Mouse (Mus musculus) retina, postnatal 7 days (tissue): ENCODE measurements at regions not wholly inside any gene's neighbourhood (a gene's known extent, or its start where the extent isn't known, plus 50 kb on each side); places are given as distances from the start of the nearest gene placed in this dataset.

Experiments used
- DNase-seq: peaks from one replicate; pipeline ENCODE4 v3.0.0-alpha.2; 2012; ENCODE audit warnings: low read depth, low spot score

DNA sequence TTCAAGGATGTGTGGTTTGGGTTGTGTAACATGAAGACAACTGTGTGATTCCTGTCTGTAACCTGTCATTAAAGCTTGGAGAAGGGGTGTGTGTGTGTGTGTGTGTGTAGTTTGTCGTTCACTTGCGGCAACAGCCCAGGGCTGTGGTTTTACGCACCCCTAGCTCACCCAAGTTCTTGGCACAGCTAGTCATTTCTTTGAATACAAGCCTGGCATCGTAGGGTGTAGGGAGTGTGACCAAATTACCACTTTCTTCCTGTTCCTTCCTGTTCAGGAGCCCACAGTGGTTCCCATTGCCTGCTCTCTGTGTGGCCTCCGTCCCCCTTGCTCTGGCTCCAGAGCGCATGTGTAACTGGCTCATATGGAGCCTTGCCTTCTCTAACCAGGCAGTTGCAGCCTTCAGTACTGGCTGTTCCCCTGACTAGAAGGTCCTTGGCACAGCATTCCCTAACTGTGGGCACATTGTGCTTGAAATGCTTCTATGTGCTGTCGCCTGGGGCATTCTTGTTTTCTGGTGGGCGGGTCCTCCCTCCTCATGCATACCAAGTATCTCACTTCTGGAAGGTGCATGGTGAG is 167.4 kb upstream of the Ubr2 start:
- DNase-seq = no peak

DNA sequence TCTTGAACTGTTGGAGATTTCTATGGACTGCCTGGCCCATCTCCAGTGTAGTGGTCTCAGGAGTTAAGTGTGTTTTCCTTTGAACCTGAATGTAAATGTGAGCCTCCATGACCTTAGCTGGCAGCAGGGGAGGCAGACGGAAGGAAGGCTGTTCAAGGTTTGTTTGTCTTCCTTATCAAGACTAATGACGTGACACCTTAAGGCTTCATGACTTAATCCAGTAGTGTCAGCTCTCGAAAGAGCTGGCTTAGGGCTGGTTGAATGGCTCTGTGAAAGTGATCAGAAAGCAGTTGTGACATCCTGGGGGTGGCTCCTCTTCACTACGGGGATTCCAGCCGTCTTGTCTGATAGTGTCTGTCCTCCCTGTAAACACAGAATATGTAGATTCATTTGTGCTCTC is 166.0 kb upstream of the Ubr2 start:
- DNase-seq = no peak

DNA sequence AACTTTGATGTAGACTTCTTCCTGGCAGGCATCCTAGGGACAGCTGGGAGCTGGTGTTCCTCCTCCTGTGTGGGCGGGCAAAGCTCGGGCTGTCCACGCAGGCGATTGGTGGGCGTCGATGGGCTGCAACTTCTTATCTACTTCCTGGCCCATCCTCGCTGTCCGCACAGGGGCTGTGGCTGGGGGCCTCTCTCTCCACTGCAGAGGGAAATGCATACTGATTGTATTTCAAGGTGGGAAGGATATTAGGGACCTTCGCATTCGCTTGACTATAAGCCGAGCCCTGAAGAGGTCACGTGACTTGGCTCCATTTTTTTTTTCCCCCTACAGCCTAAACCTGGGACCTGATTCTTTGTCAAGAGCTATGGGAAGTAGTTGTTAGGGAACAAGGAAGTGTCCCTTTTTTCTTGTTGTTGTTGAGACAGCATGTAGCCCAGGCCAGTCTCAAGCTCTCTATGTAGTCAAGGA is 164.4 kb upstream of the Ubr2 start:
- DNase-seq = no peak

DNA sequence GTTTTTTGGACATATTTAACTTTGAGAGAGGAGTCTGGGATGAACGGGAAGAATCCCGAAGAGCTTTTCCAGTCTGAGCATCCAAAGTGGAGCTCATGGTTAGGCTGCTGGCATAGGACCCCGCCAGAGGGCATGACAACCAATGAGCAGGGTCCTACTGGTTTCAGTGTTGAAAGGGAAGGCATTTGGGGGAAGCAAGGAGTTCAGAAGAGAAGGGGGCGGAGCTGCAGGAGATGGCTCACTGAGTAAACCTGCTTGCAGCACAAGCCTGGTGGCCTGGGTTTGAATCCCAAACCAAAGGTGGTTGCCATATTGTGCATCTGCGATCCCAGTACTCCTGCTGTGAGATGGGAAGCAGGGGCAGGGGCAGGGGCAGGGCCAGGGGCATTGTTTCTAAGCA is 161.4 kb upstream of the Ubr2 start:
- no peak for DNase-seq

DNA sequence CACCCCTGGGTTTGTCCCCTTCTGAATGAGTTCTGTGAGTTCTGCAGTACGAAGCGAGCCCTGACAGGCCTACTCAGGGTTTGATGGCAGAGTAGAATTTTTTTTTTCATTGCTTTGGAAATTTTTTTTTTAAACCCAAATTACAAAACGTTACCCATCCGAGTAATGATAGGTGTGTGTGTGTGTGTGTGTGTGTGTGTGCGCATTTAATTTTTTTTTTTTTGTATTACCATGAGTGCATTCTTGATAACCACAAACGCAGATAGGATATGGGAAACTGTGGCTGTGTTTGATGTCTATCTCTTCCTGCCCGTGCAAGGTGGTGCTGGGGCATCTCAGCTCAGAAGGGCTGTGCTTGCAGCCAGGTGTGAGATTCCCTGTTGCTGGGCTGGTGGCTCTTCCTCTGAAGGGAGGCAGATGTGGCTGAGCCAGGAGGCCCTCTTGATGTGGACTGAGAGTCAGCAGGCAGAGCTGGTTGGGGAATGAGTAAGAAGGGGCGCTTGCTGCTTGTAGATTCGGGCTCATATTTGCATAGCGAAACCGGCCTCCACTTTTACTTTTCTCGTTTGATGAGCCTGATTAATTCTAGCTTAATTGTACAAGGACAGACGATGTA is 160.7 kb upstream of the Ubr2 start:
- no peak for DNase-seq

DNA sequence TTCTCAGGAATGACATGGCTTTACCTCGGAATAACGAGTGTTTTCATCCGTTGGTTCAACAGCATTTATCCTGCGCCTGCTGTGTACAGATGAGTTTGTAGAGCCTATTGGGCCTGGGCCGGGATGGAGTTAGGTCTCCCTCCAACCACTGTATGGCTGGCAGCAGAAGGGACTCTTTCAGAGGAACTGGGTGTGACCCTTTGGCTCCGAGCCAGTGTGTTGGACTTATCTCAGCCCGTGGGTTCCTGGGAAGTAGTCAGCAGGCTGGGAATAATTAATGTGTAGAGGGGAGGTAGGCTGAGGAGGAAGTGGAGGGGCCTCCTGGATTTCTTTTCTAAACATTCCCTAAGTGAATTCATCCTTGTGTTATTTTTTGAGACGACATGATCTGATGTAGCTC is 157.7 kb upstream of the Ubr2 start:
- no peak for DNase-seq

DNA sequence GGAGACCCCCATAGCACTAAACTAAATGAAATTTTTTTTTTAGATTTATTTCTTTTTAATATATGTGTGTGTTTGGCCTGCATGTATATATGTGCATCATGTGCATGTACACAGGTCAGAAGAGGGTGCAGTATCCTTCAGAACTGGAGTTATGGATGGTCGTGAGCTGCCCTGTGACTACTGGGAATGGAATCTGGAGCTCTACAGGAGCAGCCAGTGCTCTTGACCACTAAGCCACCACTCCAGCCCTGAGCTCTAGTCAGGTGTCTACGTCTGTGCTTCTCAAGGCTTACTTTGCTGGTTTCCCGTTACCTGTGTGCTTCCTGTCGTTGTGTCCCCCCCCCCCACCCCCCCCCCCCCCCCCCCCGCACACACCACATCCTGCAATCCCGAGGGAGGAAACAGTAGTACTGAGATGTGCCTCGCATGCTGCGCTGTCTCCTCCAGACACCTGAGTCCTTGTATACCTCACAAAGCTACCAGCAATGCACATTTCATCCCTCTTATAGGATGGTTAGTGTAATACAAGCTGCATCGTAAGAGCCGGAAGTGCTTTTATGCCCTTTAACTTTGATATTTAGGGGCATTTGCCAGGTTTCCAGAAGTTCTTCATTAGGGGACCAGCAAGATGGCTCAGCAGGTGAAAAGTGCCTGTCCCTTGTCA is 153.5 kb upstream of the Ubr2 start:
- no peak for DNase-seq

DNA sequence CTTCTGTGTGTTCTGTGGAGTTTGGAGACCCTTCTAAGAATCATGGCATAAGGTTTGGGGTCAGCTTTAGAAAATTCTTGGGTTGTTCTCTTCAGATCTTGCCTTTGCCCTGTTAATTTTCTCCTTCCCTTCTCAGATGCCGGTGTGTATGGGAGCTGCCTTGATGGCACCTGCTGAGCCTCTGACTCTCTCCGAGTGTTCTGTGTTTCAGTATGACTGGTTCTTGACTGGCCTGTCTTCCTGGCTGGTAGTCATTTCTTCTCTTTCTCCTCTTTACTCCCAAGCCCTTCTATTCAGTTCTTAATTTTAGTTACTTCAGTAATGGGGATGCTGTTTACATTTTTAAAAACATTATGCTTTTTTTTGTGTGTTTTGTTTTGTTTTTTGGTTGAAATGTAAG is 152.1 kb upstream of the Ubr2 start:
- DNase-seq = no peak

DNA sequence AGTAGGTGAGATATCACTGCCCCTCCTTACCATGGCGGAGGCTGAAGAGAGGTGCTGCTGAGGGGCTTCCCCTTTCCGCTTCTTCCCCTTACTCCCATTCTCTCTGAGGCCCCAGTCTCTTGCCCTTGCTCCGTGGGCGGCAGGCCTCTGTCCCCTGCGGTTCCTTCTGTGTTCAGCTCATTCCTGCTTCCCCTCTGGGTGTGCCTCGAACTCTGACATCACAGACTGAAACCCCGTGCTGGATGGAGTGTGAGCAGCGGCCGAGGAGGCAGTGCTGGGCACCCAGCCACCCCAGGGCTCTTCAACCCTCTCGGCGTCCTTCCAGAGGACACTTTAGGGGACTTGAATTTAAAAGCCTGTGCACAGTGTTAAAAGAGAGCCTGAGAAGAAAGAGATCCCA is 145.9 kb upstream of the Ubr2 start:
- no peak for DNase-seq

DNA sequence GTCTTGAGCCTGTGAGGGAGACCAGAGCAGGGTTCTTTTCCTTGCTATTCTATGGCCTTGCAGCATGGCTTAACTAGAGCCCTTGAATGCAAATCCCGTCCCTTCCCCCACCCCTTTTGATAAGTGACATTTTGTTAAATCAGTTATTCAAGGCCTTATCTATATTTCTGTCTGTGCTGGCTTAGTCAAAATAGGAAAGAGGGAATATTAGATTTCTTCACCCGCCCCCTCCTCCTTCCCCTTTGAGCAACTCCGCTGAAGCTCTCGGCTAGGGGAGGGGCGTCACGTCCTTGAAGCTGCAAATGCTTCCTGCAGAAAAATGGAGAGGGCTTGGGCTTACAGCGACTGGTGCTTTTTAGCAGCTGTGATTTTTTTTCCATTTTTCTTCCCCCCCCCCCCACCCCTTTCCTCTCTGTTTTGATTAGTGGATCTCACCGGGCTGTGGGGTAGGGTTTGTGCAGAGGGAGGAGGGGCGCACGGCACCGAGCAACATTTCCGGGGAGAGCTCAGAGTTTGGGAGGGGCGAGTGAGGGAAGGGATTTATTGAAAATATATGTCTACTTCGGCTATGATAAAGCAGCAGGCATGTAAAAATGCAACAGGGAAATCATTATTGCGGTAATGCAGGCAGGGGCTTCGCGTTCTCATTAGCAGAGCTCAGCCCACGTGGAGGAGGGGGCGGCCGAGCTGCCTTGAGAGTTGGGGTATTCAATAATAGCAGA is 141.4 kb upstream of the Ubr2 start:
- DNase-seq = no peak

DNA sequence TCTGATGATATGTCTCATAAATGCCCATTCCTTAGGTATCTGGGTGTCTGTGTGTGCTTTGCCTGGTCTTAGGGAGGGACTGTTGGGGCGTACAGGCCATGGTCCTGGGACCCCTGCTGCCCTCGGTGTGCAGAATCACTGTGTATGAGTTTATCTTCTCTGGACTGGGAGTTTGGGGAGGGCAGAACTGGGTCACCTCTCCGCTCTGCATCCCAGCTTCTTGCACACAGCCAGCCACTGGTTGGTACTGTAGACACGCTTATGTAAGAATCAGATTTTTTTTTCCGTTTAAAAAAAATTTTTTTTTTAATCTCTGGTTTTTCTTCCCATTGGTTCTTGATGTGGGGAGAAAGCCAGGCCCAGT is 140.8 kb upstream of the Ubr2 start:
- no peak for DNase-seq

DNA sequence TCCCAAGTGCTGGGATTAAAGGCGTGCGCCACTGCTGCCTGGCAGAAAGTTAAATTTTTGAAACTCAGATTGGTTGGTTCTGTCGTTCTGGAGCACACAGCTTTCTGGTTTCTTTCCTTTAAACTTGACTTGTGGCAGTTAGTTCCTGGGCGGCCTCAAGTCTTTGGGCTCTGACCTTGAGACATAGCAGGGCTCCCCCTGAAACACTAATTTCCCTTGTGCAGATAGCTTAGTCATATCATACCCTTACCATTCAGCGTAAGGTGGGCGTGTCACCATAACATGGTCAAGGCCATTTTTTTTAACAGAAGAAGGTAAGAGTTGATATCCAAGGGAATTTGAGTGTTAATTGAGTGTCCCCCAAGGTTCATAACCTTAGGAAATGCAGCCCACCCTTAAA is 140.3 kb upstream of the Ubr2 start:
- DNase-seq = no peak

DNA sequence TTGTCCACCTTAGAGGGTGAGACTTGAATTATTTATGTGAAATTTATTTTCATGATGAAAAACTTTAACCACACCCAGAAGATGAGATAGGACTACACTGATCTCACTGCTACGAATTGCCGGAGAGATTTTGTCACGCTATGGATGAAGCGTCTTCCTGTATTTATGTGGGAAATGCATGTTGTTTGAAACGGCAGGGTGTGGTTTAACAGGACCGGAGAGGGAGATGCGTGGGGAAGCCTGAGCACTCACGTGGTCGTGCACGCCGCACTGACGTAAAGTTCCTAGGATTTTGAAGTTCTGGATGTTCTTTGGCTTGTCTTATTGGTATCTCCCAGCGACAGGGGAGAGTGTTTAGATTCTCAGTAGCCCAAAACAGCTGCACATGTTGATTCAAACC is 139.3 kb upstream of the Ubr2 start:
- no peak for DNase-seq

DNA sequence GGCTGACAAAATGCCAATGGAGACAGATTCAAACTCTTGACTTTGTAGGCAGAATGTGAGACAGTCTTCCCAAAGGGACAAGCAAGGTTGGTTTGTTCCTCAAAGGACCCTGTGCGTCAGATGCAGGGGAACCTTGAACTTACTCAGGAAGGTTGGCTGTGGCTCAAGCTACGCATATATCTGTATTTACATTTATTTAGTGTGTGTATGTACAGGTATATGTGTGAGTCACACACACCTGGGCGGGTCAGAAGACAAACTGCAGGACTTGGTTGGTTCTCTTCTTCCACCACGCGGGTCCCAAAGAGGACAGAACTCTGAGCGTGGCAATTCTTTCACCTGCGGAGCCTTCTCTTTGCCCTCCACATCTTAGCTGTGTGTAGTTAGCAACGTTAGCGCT is 138.8 kb upstream of the Ubr2 start:
- no peak for DNase-seq

DNA sequence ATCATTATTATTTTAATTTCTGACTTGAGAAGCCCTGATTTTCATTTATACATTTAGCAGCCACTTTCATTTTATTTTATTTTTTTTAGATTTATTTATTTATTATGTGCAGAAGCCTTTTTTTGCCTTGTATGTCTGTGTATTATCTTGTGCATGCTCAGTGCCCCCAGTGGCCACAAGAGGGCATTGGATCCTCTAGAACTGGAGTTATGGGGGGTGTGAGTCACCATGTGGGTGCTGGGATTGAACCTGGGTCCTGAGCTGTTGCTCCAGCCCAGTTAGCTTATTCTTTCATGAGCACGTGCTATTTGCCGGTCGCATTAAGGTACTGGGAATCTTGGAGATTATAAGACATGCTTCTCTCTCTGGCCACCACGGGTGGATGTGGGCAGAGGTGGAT is 136.3 kb upstream of the Ubr2 start:
- DNase-seq = no peak

DNA sequence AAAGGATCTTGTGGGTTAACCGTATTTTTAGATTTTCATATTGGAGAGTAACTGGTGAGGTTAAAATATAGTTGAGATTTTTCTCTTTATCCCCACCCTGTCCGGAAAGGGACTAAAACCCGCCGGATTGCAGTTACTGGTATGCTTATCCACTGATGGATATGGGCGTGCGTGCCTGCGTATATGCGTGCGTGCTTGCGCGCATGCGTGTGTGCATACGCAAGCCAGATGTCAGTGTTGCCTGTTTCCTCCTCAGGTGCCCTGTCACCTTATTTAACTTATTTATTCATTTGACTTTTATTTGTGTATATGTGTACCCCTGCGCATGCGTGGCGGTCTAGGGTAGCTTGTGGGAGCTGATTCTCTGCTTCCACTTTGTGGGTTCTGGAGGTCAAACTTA is 135.2 kb upstream of the Ubr2 start:
- DNase-seq = no peak

DNA sequence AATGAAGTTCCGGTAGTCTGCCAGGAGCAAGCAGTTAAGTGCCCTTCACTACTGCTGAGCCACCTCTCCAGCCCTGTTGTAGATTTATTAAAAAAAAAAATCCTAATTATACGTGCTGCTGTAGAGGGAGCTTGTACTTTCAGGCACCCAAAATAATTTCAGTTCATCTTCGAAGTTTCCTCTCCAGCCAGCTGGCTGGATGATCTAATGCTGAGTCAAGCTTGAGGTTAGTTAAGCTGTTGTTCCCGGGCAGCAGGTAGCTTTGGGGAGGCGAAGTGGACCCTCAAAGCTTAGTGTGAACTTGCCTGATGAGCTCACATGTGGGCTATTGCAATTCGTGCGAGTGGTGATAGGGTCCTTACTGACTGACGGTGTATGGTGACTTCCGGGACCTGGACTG is 134.6 kb upstream of the Ubr2 start:
- DNase-seq = no peak

DNA sequence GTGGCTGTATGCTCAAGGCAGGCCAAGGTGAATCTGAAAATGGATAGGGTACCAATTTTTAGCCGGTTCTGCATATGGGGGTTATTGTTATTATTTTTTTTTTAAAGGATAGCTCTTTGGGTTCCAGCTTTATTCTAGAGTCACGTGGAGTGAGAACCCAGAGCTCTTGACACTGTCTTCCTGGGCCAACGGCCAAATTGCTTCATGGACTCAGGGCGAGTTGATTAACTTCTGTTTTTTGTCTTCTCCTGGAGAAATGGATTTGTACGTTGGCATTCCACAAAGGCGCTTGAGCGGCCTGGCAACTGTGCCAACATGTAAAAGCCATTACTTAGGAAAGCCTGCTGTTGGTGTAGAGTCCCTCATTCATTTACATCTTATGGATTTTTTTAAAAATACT is 134.1 kb upstream of the Ubr2 start:
- DNase-seq = no peak

DNA sequence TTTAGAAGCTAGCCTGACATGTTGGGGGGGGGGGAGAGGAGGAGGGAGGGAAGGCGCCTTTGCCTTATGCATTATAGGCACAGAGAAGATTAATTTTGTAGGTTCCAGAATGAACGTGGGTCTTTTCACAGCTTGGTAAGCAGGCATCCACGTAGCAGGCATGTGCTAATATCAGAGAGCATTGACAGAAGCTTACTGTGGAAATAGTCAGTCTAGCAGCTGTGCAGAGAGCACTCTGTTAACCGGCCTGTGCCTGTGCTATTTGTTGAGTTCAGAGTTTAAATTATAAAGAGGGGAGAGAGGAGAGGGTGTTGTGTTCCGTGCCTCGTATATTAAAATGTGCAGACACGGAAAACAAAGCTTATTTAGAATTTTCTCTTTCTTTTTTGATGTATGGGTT is 133.5 kb upstream of the Ubr2 start:
- DNase-seq = no peak

DNA sequence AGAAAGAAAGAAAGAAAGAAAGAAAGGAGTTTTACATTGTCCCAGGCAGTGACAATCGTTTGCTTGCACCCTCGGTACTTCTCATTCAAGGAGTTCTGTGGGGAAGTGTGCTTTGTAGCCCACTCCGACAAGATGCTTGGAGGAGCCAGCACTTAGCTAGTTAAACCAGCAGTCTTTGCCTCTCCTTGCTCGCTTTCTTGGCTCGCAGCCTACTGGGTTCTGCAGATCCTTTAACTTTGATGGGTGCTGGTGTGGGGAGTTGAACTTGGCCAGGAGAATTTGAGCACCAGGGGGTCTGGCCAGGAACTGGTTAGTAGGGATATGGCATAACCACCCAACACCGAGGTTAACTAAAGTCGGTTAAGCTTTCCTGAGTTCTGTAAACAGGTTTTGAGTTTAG is 132.5 kb upstream of the Ubr2 start:
- no peak for DNase-seq

DNA sequence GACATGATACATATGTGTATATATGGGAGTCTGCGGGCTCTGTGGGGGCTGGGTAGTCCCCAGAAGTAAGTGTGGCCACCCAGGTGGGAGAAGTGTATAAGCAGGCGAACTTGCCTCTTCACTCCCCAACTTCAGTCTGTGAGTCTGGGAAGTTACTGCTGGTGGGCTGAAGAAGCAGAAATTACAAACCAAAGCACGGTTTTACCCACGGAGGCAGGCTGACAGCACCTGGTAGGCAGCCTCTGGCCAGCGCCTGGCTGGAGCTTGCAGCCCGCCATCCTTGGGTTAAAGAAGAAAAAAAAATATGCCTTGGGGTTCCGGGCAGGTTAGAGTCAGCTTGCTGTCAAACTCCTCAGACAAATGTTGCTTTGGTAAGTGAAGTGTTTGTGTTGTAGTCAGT is 131.9 kb upstream of the Ubr2 start:
- DNase-seq = no peak

DNA sequence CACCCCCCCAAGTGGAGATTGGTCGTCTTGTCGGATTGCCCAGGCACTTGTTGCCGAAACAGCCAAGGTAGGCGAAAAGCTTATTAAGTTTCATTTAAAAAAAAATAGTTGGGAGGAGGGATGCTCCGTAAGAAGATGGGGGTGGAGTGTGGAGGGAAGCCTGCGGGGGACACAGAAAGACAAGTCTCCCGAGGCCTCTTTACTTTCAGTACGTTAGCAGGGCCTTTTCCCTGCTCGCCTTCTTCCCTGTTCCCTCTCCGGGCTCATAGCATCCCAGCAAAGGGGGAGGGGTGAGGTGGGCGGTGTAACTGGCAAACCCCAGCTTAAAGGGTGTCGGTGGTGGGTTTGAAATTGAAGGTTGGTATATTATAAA is 131.5 kb upstream of the Ubr2 start:
- no peak for DNase-seq
